Mouse (Mus musculus) intestine, embryonic 16.5 days (tissue): ENCODE data around the gene Lypd6. TPM values are rescaled to one million over a fixed set of nuclear protein-coding genes. Genes with fewer than 3 reads are reported as not detected.

Experiments used
- ATAC-seq: fragments of 200-750 bp; cut with Nextera tagmentation; 2 replicates; pipeline ENCODE4 v1.8.0; 2017; ENCODE audit warnings: moderate TSS enrichment, moderate library complexity
- H3K27ac ChIP-seq: fragments of 300-500 bp; sonication (generic); 2 replicates; pipeline ENCODE4 v1.5.1; 2014; ENCODE audit warnings: mild to moderate bottlenecking, low read length
- H3K27me3 ChIP-seq: fragments of 300-500 bp; sonication (generic); replicated peaks from 2 replicates; pipeline ENCODE4 v1.6.1; 2014; ENCODE audit warnings: low read length, control low read depth, mixed read lengths; ENCODE audit not compliant: control insufficient read depth, insufficient read depth
- H3K36me3 ChIP-seq: fragments of 300-500 bp; sonication (generic); 2 replicates; pipeline ENCODE4 v1.6.1; 2014; ENCODE audit warnings: low read length, control low read depth; ENCODE audit not compliant: control insufficient read depth, insufficient read depth
- H3K4me1 ChIP-seq: fragments of 300-500 bp; sonication (generic); 2 replicates; pipeline ENCODE4 v1.6.1; 2014; ENCODE audit warnings: low read length, control low read depth, mixed read lengths; ENCODE audit not compliant: control insufficient read depth, insufficient read depth
- H3K4me2 ChIP-seq: fragments of 300-500 bp; sonication (generic); 2 replicates; pipeline ENCODE4 v1.6.1; 2014; ENCODE audit warnings: low read depth, low read length, control low read depth
- H3K4me3 ChIP-seq: fragments of 300-500 bp; sonication (generic); 2 replicates; pipeline ENCODE4 v1.5.1; 2014; ENCODE audit warnings: mild to moderate bottlenecking, low read length
- H3K9ac ChIP-seq: fragments of 300-500 bp; sonication (generic); 2 replicates; pipeline ENCODE4 v1.6.1; 2014; ENCODE audit warnings: low read depth, low read length
- H3K9me3 ChIP-seq: fragments of 300-500 bp; sonication (generic); 2 replicates; pipeline ENCODE4 v1.6.1; 2016; ENCODE audit warnings: low read length, control low read depth; ENCODE audit not compliant: control insufficient read depth
- WGBS: fragments of 180-500 bp; shearing (Covaris S2); extraction: QIAGEN DNeasy Blood & Tissue Kit; methylation state at CpG from one replicate; pipeline ENCODE4 v1.1.7; 2014; 5-methylcytosine and 5-hydroxymethylcytosine counted together
- polyA plus RNA-seq: library from polyadenylated mRNA; unstranded; fragments of >200 nt; fragmentation: Nextera tagmentation; extraction: Ambion mirVana; gene quantifications from 2 replicates; pipeline ENCODE4 v1.2.1, GENCODE M21; 2015

Gene Lypd6
- polyA plus RNA-seq: 11.4 and 14.6 TPM in 2 replicates

DNA sequence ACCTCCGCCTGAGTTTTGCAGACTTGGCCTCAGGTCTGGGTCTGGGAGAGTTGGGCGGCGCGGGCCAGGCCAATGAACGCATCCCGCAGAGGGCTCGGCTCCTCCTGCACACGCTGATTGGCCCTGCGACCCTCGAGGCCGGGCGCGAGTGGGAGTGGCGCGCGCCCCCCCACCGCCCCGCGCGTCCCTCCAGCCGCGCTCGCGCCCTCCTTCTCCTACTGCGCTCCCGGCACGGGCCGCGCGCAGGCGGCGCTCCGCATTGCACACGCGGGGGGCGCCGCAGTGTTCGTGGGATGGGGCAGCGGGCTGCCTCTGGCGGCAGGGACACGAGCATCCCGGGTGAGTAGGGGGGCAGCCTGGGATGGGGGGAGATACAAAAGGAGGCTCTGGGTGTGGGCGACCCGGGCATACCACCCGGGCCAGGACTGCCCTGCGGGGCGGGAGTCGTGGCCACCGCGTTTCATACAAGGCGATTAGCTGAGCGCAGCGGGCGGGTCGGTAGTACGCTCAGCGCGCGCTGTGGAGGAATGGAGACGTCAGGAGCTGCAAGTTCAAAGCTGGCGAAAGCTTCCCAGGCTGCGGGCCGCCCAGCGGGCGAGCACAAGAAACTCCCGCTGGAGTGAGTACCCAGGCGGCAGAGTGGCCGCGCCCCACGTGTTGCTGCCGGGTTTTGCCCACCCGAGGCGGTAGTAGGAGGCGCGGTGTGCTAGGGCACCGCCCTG is at the start of gene Lypd6:
Gene Lypd6, plus strand, starts transcription at position 184 of the 722 bp plus-strand sequence.
- under 1% methylated on average over 75 of the region's 76 CpGs for WGBS
- Histone ChIP-seq H3K9me3 (no peaks in the 10 kb centered on the region), H3K9ac (peak within 1 kb of the TSS; percentile 78), H3K27ac (peak within 1 kb of the TSS; percentile 66), H3K27me3 (no peaks in the 10 kb centered on the region), H3K36me3 (no peaks in the 10 kb centered on the region), H3K4me2 (peak within 1 kb of the TSS; percentile 95), H3K4me3 (peak within 1 kb of the TSS; percentile 77), H3K4me1 (0 out of 2 replicates have a peak, but pooled peaks cover 2% of the 10 kb centered on the region)
- ATAC-seq: peak; percentile 95

DNA sequence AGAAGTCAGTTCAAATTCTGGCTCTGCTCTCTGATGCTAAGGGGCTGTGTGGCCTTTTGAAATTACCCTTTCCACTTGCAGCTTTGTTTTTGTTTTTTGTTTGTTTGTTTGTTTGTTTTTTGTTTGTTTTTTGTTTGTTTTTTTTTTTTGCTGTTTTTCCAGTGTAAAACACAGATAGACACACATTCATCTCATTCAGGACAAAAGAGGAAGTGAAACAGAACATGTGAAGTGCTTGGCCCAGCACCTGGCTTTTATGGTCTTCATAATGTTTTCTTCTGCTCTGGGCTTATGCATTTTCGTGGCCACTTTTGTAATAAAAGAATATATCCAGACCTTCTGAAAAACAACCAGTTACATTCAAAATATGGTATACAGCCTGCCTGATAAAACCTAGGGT is 46.8 kb upstream of the Lypd6 start:
- Histone ChIP-seq H3K4me2 (no peak overlapping the region), H3K36me3 (no peaks in the 10 kb centered on the region), H3K27me3 (no peaks in the 10 kb centered on the region), H3K9ac (no peak overlapping the region), H3K4me3 (no peak overlapping the region), H3K4me1 (no peaks in the 10 kb centered on the region), H3K9me3 (no peaks in the 10 kb centered on the region), H3K27ac (no peak overlapping the region)
- no peak for ATAC-seq
- 73% methylated on average over 1 of the region's 1 CpGs for WGBS

DNA sequence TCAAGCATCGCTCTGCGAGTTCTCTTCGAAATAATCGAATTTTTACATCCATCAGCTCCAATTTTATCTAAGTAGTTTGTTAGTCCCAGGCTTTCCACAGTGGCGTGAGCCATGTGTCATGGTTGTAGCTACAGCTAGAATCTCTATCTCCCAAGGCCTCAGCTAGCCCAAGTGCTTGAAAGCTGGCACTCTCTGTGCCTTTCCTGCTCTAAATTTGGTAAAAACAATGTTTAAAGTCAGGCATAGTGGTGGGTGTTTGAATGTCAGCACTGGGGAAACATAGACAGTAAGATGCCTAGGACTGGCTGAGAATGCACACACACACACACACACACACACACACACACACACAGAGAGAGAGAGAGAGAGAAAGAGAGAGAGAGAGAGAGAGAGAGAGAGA is 40.7 kb upstream of the Lypd6 start:
- WGBS: 90% methylated on average over 5 of the region's 5 CpGs

GRCm38 (mm10) chr2:50028930-50029329 is 37.3 kb upstream of the Lypd6 start:
- 69% methylated on average over 8 of the region's 8 CpGs for WGBS
- Histone ChIP-seq H3K9ac (no peak overlapping the region), H3K4me2 (no peak overlapping the region), H3K4me1 (no peaks in the 10 kb centered on the region), H3K36me3 (no peaks in the 10 kb centered on the region), H3K9me3 (no peaks in the 10 kb centered on the region), H3K27me3 (no peaks in the 10 kb centered on the region), H3K4me3 (no peak overlapping the region), H3K27ac (no peak overlapping the region)
- no peak for ATAC-seq

More for the DNA sequence above, 40.7 kb upstream of the Lypd6 start:
- H3K27ac ChIP-seq: no peak overlapping the region
- H3K27me3 ChIP-seq: no peaks in the 10 kb centered on the region
- no peaks in the 10 kb centered on the region for H3K4me1 ChIP-seq
- H3K9ac ChIP-seq: no peak overlapping the region
- H3K4me2 ChIP-seq: no peak overlapping the region
- no peaks in the 10 kb centered on the region for H3K9me3 ChIP-seq
- ATAC-seq: no peak
- H3K36me3 ChIP-seq: no peaks in the 10 kb centered on the region
- no peak overlapping the region for H3K4me3 ChIP-seq

DNA sequence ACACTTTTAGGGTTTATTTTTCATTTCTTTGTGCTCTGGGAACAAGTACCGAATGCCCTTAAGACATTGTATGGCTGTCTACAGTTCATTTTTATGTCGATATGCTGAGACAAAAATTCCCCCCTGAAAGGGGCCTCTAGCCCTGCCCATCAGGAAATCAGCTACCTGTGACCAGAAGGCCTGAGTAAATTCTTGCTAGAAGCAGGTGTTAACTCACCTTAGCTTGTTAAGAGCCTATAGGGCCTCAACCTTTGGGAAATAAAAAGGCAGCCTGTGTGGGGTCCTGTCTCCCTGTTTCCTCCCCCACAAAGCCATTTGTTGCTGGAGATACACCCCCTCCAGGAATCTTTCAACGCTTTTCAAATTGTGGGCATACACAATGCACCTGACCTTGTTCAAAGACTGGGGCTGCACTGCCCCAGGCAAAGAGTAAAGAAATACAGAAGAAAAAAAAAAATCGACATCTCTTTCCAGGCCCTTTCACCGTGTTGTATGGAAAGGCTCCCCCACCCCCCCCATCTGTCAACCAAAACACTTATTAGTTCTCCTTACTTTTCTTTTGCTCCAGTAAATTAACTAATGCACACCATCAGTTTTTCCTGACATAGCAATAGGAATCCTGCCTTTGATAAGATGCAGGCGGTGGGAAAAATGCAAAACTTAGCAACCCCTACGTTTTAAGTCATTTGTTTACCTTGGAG is 21.9 kb upstream of the Lypd6 start:
- Histone ChIP-seq H3K4me1 (no peaks in the 10 kb centered on the region; the same call in 1 of the 2 replicates), H3K9ac (no peak overlapping the region), H3K36me3 (no peaks in the 10 kb centered on the region), H3K4me2 (no peak overlapping the region), H3K9me3 (no peaks in the 10 kb centered on the region), H3K27ac (no peak overlapping the region), H3K27me3 (no peaks in the 10 kb centered on the region), H3K4me3 (no peak overlapping the region)
- 53% methylated on average over 7 of the region's 7 CpGs for WGBS
- peak; percentile 52; the same call in 1 of the 2 replicates for ATAC-seq

- 75% methylated on average over 7 of the region's 7 CpGs for WGBS
- Histone ChIP-seq H3K4me2 (no peak overlapping the region), H3K36me3 (no peaks in the 10 kb centered on the region), H3K9ac (no peak overlapping the region), H3K27me3 (no peaks in the 10 kb centered on the region), H3K9me3 (no peaks in the 10 kb centered on the region), H3K4me1 (no peaks in the 10 kb centered on the region; the same call in 1 of the 2 replicates), H3K27ac (no peak overlapping the region), H3K4me3 (no peak overlapping the region)
- no peak for ATAC-seq
Measured at GRCm38 (mm10) chr2:50044871-50045470, 21.3 kb upstream of the Lypd6 start.

DNA sequence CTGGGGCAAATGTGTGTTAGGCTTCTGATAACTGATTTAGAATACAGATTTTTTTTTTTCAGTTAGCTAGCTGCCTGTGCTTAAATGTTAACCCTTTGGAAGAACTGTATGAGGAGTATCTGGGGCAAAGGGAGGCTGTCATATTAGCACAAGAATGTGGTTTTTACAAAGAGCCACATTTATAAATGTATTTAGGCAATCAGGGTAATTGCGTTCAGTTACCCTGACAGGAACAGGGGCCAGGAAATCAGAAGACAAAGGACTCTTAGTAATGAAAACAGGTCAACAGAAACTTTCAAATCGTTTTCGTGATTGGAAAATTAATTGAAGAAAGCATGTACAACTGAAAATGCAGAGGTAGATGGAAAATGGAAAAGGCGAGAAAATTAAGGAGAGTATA is 20.4 kb upstream of the Lypd6 start:
- no peaks in the 10 kb centered on the region; the same call in 1 of the 2 replicates for H3K4me1 ChIP-seq
- H3K27ac ChIP-seq: no peak overlapping the region
- no peak for ATAC-seq
- H3K9ac ChIP-seq: no peak overlapping the region
- H3K9me3 ChIP-seq: no peaks in the 10 kb centered on the region
- H3K27me3 ChIP-seq: no peaks in the 10 kb centered on the region
- no peaks in the 10 kb centered on the region for H3K36me3 ChIP-seq
- WGBS: 82% methylated on average over 4 of the region's 4 CpGs
- H3K4me2 ChIP-seq: no peak overlapping the region
- H3K4me3 ChIP-seq: no peak overlapping the region

DNA sequence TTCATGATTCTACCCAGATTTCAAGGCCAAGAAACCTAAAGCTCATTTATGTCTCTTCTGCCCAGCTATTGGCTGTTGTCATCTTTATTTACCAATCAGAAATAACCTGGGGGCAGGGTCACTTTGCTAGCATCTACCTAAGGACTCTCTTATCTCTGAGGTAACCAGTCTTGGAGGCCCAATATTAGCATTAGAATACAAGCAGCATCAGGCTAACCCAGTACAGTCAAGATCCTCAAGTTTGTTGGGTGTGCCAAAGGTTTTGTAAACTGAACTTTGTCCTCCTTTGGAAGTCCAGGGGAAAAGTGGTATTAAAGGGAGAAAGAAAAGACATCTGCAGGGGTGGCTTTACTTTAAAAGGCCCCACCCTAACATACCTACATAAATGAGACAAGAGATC is 17.8 kb upstream of the Lypd6 start:
- Histone ChIP-seq H3K36me3 (no peaks in the 10 kb centered on the region), H3K9ac (no peak overlapping the region), H3K4me3 (no peak overlapping the region), H3K4me1 (no peaks in the 10 kb centered on the region; the same call in 1 of the 2 replicates), H3K27me3 (no peaks in the 10 kb centered on the region), H3K27ac (no peak overlapping the region; the same call in 1 of the 2 replicates), H3K4me2 (no peak overlapping the region), H3K9me3 (no peaks in the 10 kb centered on the region)
- peak; percentile 83 for ATAC-seq

DNA sequence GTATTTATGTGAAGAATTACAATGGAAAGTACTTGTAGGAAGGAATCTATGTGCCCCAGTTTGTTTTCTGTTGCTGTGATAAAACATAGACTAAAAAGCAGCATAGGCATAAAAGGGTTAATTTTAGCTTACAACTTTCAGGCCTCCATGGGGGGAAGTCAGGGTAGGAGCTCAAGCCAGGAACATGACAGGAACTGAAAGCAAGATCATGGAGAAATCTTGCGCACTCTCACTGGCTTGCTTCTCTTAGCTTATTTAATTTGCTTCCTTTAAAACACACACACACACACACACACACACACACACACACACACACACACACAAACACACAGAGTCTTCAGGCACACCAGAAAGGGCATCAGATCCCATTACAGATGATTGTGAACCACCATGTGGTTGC is 12.3 kb upstream of the Lypd6 start:
- H3K4me3 ChIP-seq: no peak overlapping the region
- H3K27me3 ChIP-seq: no peaks in the 10 kb centered on the region
- no peaks in the 10 kb centered on the region for H3K9me3 ChIP-seq
- H3K4me2 ChIP-seq: no peak overlapping the region
- no peaks in the 10 kb centered on the region for H3K36me3 ChIP-seq
- WGBS: 100% methylated on average over 1 of the region's 1 CpGs
- no peak overlapping the region for H3K27ac ChIP-seq
- H3K4me1 ChIP-seq: no peaks in the 10 kb centered on the region
- ATAC-seq: no peak
- H3K9ac ChIP-seq: no peak overlapping the region
